Mouse (Mus musculus): Measurements from ENCODE around the gene A730071L15Rik. TPM values are rescaled to one million over a fixed set of nuclear protein-coding genes. Genes with fewer than 3 reads are reported as not detected.

A730071L15Rik gene
- not detected in 2 replicates for polyA plus RNA-seq (2011; ENCODE audit: insufficient read depth, insufficient read length, low replicate concordance, missing spikeins)

GRCm38 (mm10) chr11:6199410-6200086 is at the start of gene A730071L15Rik:
A730071L15Rik (plus strand) TSS chr11:6200029.
- Histone ChIP-seq H3K4me3 (replicated peaks; ENCODE audit: control insufficient read depth, low read depth, low read length) (peak within 1 kb of the TSS; percentile 78), H3K4me1 (ENCODE audit: control insufficient read depth, insufficient read depth, low read length) (peaks cover 1% of the 10 kb centered on the region), H3K27ac (ENCODE audit: control insufficient read depth, insufficient read depth, low read depth, low read length, poor library complexity) (peak within 1 kb of the TSS; percentile 93)
- no peak for TF ChIP-seq CTCF (IDR thresholded peaks at IDR 0.05; ENCODE audit: control insufficient read depth, insufficient read depth, low read length)
- no peak for TF ChIP-seq POLR2A (IDR thresholded peaks at IDR 0.05; ENCODE audit: borderline replicate concordance, control insufficient read depth, low read depth, low read length)
- under 1% methylated on average over 35 of the region's 35 CpGs for WGBS

GRCm38 (mm10) chr11:6152864-6153263 is 47.0 kb upstream of the A730071L15Rik start:
- no peak overlapping the region for H3K27ac ChIP-seq (ENCODE audit: control insufficient read depth, insufficient read depth, low read depth, low read length, poor library complexity)

GRCm38 (mm10) chr11:6154211-6154701 is 45.6 kb upstream of the A730071L15Rik start:
- Histone ChIP-seq H3K27ac (ENCODE audit: control insufficient read depth, insufficient read depth, low read depth, low read length, poor library complexity) (no peak overlapping the region), H3K4me1 (ENCODE audit: control insufficient read depth, insufficient read depth, low read length) (peaks cover 3% of the 10 kb centered on the region)
- WGBS, result 25% methylated on average over 3 of the region's 3 CpGs

More at GRCm38 (mm10) chr11:6152864-6153263, 47.0 kb upstream of the A730071L15Rik start:
- WGBS, result 36% methylated on average over 4 of the region's 4 CpGs
- H3K4me1 ChIP-seq (ENCODE audit: control insufficient read depth, insufficient read depth, low read length), result peaks cover 3% of the 10 kb centered on the region
- TF ChIP-seq POLR2A (IDR thresholded peaks at IDR 0.05; ENCODE audit: borderline replicate concordance, control insufficient read depth, low read depth, low read length), result no peak
- TF ChIP-seq CTCF (IDR thresholded peaks at IDR 0.05; ENCODE audit: control insufficient read depth, insufficient read depth, low read length), result no peak
- H3K4me3 ChIP-seq (replicated peaks; ENCODE audit: control insufficient read depth, low read depth, low read length), result no peak overlapping the region

GRCm38 (mm10) chr11:6156651-6157050 is 43.2 kb upstream of the A730071L15Rik start:
- peaks cover 3% of the 10 kb centered on the region for H3K4me1 ChIP-seq (ENCODE audit: control insufficient read depth, insufficient read depth, low read length)
- no peak for TF ChIP-seq CTCF (IDR thresholded peaks at IDR 0.05; ENCODE audit: control insufficient read depth, insufficient read depth, low read length)
- no peak for TF ChIP-seq POLR2A (IDR thresholded peaks at IDR 0.05; ENCODE audit: borderline replicate concordance, control insufficient read depth, low read depth, low read length)
- WGBS, result 84% methylated on average over 5 of the region's 5 CpGs

More at GRCm38 (mm10) chr11:6154211-6154701, 45.6 kb upstream of the A730071L15Rik start:
- H3K4me3 ChIP-seq (replicated peaks; ENCODE audit: control insufficient read depth, low read depth, low read length), result no peak overlapping the region
- TF ChIP-seq POLR2A (IDR thresholded peaks at IDR 0.05; ENCODE audit: borderline replicate concordance, control insufficient read depth, low read depth, low read length), result no peak
- TF ChIP-seq CTCF (IDR thresholded peaks at IDR 0.05; ENCODE audit: control insufficient read depth, insufficient read depth, low read length), result no peak

GRCm38 (mm10) chr11:6157119-6157518 is 42.7 kb upstream of the A730071L15Rik start:
- H3K4me1 ChIP-seq (ENCODE audit: control insufficient read depth, insufficient read depth, low read length), result peaks cover 3% of the 10 kb centered on the region

More at GRCm38 (mm10) chr11:6156651-6157050, 43.2 kb upstream of the A730071L15Rik start:
- H3K4me3 ChIP-seq (replicated peaks; ENCODE audit: control insufficient read depth, low read depth, low read length), result no peak overlapping the region
- H3K27ac ChIP-seq (ENCODE audit: control insufficient read depth, insufficient read depth, low read depth, low read length, poor library complexity), result no peak overlapping the region

GRCm38 (mm10) chr11:6158515-6158914 is 41.3 kb upstream of the A730071L15Rik start:
- WGBS, result 80% methylated on average over 1 of the region's 1 CpGs
- Histone ChIP-seq H3K4me1 (ENCODE audit: control insufficient read depth, insufficient read depth, low read length) (no peaks in the 10 kb centered on the region; the same call in 1 of the 2 replicates), H3K27ac (ENCODE audit: control insufficient read depth, insufficient read depth, low read depth, low read length, poor library complexity) (no peak overlapping the region), H3K4me3 (replicated peaks; ENCODE audit: control insufficient read depth, low read depth, low read length) (no peak overlapping the region)
- TF ChIP-seq POLR2A (IDR thresholded peaks at IDR 0.05; ENCODE audit: borderline replicate concordance, control insufficient read depth, low read depth, low read length) (no peak), CTCF (IDR thresholded peaks at IDR 0.05; ENCODE audit: control insufficient read depth, insufficient read depth, low read length) (no peak)

More at GRCm38 (mm10) chr11:6157119-6157518, 42.7 kb upstream of the A730071L15Rik start:
- no peak overlapping the region for H3K27ac ChIP-seq (ENCODE audit: control insufficient read depth, insufficient read depth, low read depth, low read length, poor library complexity)
- no peak overlapping the region for H3K4me3 ChIP-seq (replicated peaks; ENCODE audit: control insufficient read depth, low read depth, low read length)
- TF ChIP-seq POLR2A (IDR thresholded peaks at IDR 0.05; ENCODE audit: borderline replicate concordance, control insufficient read depth, low read depth, low read length), result no peak
- no peak for TF ChIP-seq CTCF (IDR thresholded peaks at IDR 0.05; ENCODE audit: control insufficient read depth, insufficient read depth, low read length)
- 86% methylated on average over 5 of the region's 5 CpGs for WGBS

- Histone ChIP-seq H3K4me3 (replicated peaks; ENCODE audit: control insufficient read depth, low read depth, low read length) (no peak overlapping the region), H3K4me1 (ENCODE audit: control insufficient read depth, insufficient read depth, low read length) (no peaks in the 10 kb centered on the region; the same call in 1 of the 2 replicates), H3K27ac (ENCODE audit: control insufficient read depth, insufficient read depth, low read depth, low read length, poor library complexity) (no peak overlapping the region)
- WGBS, result 73% methylated on average over 4 of the region's 4 CpGs
- no peak for TF ChIP-seq CTCF (IDR thresholded peaks at IDR 0.05; ENCODE audit: control insufficient read depth, insufficient read depth, low read length)
- TF ChIP-seq POLR2A (IDR thresholded peaks at IDR 0.05; ENCODE audit: borderline replicate concordance, control insufficient read depth, low read depth, low read length), result no peak
Observed at GRCm38 (mm10) chr11:6159704-6160275, 40.0 kb upstream of the A730071L15Rik start.

- WGBS, result 76% methylated on average over 3 of the region's 3 CpGs
- Histone ChIP-seq H3K4me1 (ENCODE audit: control insufficient read depth, insufficient read depth, low read length) (no peaks in the 10 kb centered on the region; the same call in 1 of the 2 replicates), H3K27ac (ENCODE audit: control insufficient read depth, insufficient read depth, low read depth, low read length, poor library complexity) (no peak overlapping the region), H3K4me3 (replicated peaks; ENCODE audit: control insufficient read depth, low read depth, low read length) (no peak overlapping the region)
- no peak for TF ChIP-seq POLR2A (IDR thresholded peaks at IDR 0.05; ENCODE audit: borderline replicate concordance, control insufficient read depth, low read depth, low read length)
Observed at GRCm38 (mm10) chr11:6160663-6161271, 39.1 kb upstream of the A730071L15Rik start.

Data from bone marrow, adult 2 months (tissue).